Mouse (Mus musculus) CH12.LX (cell line): ENCODE data around the gene Camkk2. TPM values are rescaled to one million over a fixed set of nuclear protein-coding genes. Genes with fewer than 3 reads are reported as not detected.

Source experiments
- DNase-seq: peaks from one replicate; pipeline ENCODE4 v3.0.0-alpha.2; 2013; ENCODE audit errors: extremely low read depth
- H3K27ac ChIP-seq: 2 replicates; pipeline ENCODE4 v1.5.1; 2012; ENCODE audit warnings: low read depth, mild to moderate bottlenecking, control low read depth, moderate library complexity; ENCODE audit not compliant: insufficient read depth
- H3K27me3 ChIP-seq: replicated peaks from 2 replicates; pipeline ENCODE3; 2012; ENCODE audit warnings: inconsistent platforms
- H3K36me3 ChIP-seq, 2 experiments: replicated peaks in 1 of 2; 2 replicates each; pipeline versions ENCODE3 to v1.6.1; 2012; ENCODE audit warnings: inconsistent platforms in 1 of 2, low read length in 1 of 2, mild to moderate bottlenecking in 1 of 2, mixed read lengths in 1 of 2, moderate library complexity in 1 of 2; ENCODE audit not compliant: control insufficient read depth in 1 of 2, insufficient read depth in 1 of 2
- H3K4me1 ChIP-seq, 2 experiments: 2 replicates each; pipeline ENCODE4 v1.6.1; 2012; ENCODE audit warnings: inconsistent platforms in 1 of 2, moderate library complexity in 1 of 2; ENCODE audit not compliant: insufficient read depth in 2 of 2, control insufficient read depth in 1 of 2
- H3K4me2 ChIP-seq: 2 replicates; pipeline ENCODE4 v1.6.1; 2012; ENCODE audit warnings: low read depth, mild to moderate bottlenecking, control low read depth; ENCODE audit not compliant: poor library complexity, insufficient read depth, severe bottlenecking
- H3K4me3 ChIP-seq, 3 experiments: fragments of 150-350 bp in 1 of 3; sonication (generic) in 1 of 3; replicated peaks in 1 of 3; 2 replicates each; pipeline versions ENCODE3 to v1.5.1; 2011 to 2012; ENCODE audit warnings: low read depth in 2 of 3, low read length in 2 of 3, mild to moderate bottlenecking in 2 of 3, moderate library complexity in 2 of 3, control low read depth in 1 of 3, improper control_type of control experiment in 1 of 3, inconsistent platforms in 1 of 3, mixed read lengths in 1 of 3; ENCODE audit not compliant: poor library complexity in 1 of 3
- H3K79me2 ChIP-seq: replicated peaks from 2 replicates; pipeline ENCODE4 v1.6.1; 2012; ENCODE audit warnings: mild to moderate bottlenecking, moderate library complexity; ENCODE audit not compliant: control insufficient read depth, poor library complexity, insufficient read depth, severe bottlenecking; ENCODE audit errors: extremely low read depth
- H3K9ac ChIP-seq: 2 replicates; pipeline ENCODE4 v1.6.1; 2012; ENCODE audit warnings: low read depth, mild to moderate bottlenecking, control low read depth, moderate library complexity; ENCODE audit not compliant: insufficient read depth
- H3K9me3 ChIP-seq: replicated peaks from 2 replicates; pipeline ENCODE3; 2012; ENCODE audit warnings: low read length, inconsistent platforms, mixed read lengths
- BHLHE40 ChIP-seq: IDR thresholded peaks from 2 replicates; pipeline ENCODE4 v1.6.1; 2011; ENCODE audit warnings: mild to moderate bottlenecking, low read depth, low read length, improper control_type of control experiment
- CHD1 ChIP-seq: IDR thresholded peaks from 2 replicates; pipeline ENCODE4 v1.6.1; 2012; ENCODE audit warnings: low read depth, low read length, improper control_type of control experiment, inconsistent platforms
- CTCF ChIP-seq, 2 experiments: IDR thresholded peaks in 1 of 2; conservative IDR thresholded peaks in 1 of 2; 2 replicates each; pipeline ENCODE4 v1.5.1; 2011 to 2012; ENCODE audit warnings: low read depth in 2 of 2, low read length in 2 of 2, improper control_type of control experiment in 1 of 2, inconsistent platforms in 1 of 2, mild to moderate bottlenecking in 1 of 2, moderate library complexity in 1 of 2
- ELF1 ChIP-seq: IDR thresholded peaks from 2 replicates; pipeline ENCODE4 v1.6.1; 2014; ENCODE audit warnings: low read depth, mild to moderate bottlenecking, inconsistent platforms, low read length, improper control_type of control experiment
- ETS1 ChIP-seq: conservative IDR thresholded peaks from 2 replicates; pipeline ENCODE4 v1.6.1; 2012; ENCODE audit warnings: low read depth, mild to moderate bottlenecking, inconsistent platforms, low read length, improper control_type of control experiment, moderate library complexity
- GABPA ChIP-seq: IDR thresholded peaks from 2 replicates; pipeline ENCODE4 v1.6.1; 2012; ENCODE audit warnings: low read depth, low read length, improper control_type of control experiment, inconsistent platforms; ENCODE audit not compliant: insufficient replicate concordance
- MAX ChIP-seq: IDR thresholded peaks from 2 replicates; pipeline ENCODE4 v1.6.1; 2011; ENCODE audit warnings: low read length, improper control_type of control experiment
- MAZ ChIP-seq: IDR thresholded peaks from 2 replicates; pipeline ENCODE4 v1.6.1; 2012; ENCODE audit warnings: low read depth, mild to moderate bottlenecking, inconsistent platforms, low read length, improper control_type of control experiment, moderate library complexity
- MXI1 ChIP-seq: IDR thresholded peaks from 2 replicates; pipeline ENCODE4 v1.6.1; 2011; ENCODE audit warnings: mild to moderate bottlenecking, low read depth, low read length, improper control_type of control experiment
- NELFE ChIP-seq: IDR thresholded peaks from 2 replicates; pipeline ENCODE4 v1.6.1; 2011; ENCODE audit warnings: low read depth, low read length, improper control_type of control experiment
- NRF1 ChIP-seq: IDR thresholded peaks from 2 replicates; pipeline ENCODE4 v1.6.1; 2014; ENCODE audit warnings: low read depth, mild to moderate bottlenecking, inconsistent platforms, low read length, improper control_type of control experiment, moderate library complexity
- POLR2AphosphoS2 ChIP-seq: IDR thresholded peaks from 2 replicates; pipeline ENCODE4 v1.6.1; 2011; ENCODE audit warnings: low read depth, low read length, improper control_type of control experiment
- RAD21 ChIP-seq: IDR thresholded peaks from 2 replicates; pipeline ENCODE4 v1.6.1; 2011; ENCODE audit warnings: low read depth, mild to moderate bottlenecking, low read length, improper control_type of control experiment, moderate library complexity
- RCOR1 ChIP-seq: conservative IDR thresholded peaks from 2 replicates; pipeline ENCODE4 v1.6.1; 2012; ENCODE audit warnings: low read depth, mild to moderate bottlenecking, inconsistent platforms, low read length, improper control_type of control experiment
- SIN3A ChIP-seq: IDR thresholded peaks from 2 replicates; pipeline ENCODE4 v1.6.1; 2012; ENCODE audit warnings: low read length, improper control_type of control experiment, inconsistent platforms
- TBP ChIP-seq: conservative IDR thresholded peaks from 2 replicates; pipeline ENCODE4 v1.6.1; 2011; ENCODE audit warnings: low read depth, low read length, improper control_type of control experiment
- USF1 ChIP-seq: IDR thresholded peaks from 2 replicates; pipeline ENCODE4 v1.6.1; 2014; ENCODE audit warnings: low read depth, mild to moderate bottlenecking, inconsistent platforms, low read length, improper control_type of control experiment
- USF2 ChIP-seq: conservative IDR thresholded peaks from 2 replicates; pipeline ENCODE4 v1.6.1; 2011; ENCODE audit warnings: low read depth, low read length, improper control_type of control experiment
- ZC3H11A ChIP-seq: IDR thresholded peaks from 2 replicates; pipeline ENCODE4 v1.6.1; 2012; ENCODE audit warnings: low read depth, mild to moderate bottlenecking, inconsistent platforms, low read length, improper control_type of control experiment
- ZKSCAN1 ChIP-seq: IDR thresholded peaks from 2 replicates; pipeline ENCODE4 v1.6.1; 2012; ENCODE audit warnings: low read depth, inconsistent platforms, low read length, improper control_type of control experiment, borderline replicate concordance
- ZMIZ1 ChIP-seq: IDR thresholded peaks from 2 replicates; pipeline ENCODE4 v1.6.1; 2012; ENCODE audit warnings: low read depth, mild to moderate bottlenecking, inconsistent platforms, low read length, improper control_type of control experiment
- dilution Hi-C: fragments of 300-500 bp; cut with MboI; formaldehyde crosslinking; loops from 2 replicates; pipeline ENCODE4 v1.14.3; 2020; ENCODE audit warnings: low sequenced_read_pairs; ENCODE audit not compliant: extremely low pct_unique_long_range_greater_than_20kb, extremely low pct_ligation_motif_present
- in situ Hi-C: fragments of 300-500 bp; cut with MboI; formaldehyde crosslinking; loops from 3 replicates; pipeline ENCODE4 v1.14.3; 2019; ENCODE audit warnings: low sequenced_read_pairs, low pct_ligation_motif_present, low pct_unique_long_range_greater_than_20kb, mixed read lengths
- polyA plus RNA-seq: library from polyadenylated mRNA; unstranded; fragments of >175 nt; gene quantifications from 2 replicates; pipeline ENCODE4 v1.2.1, GENCODE M21; 2012; ENCODE audit warnings: low read depth; ENCODE audit not compliant: insufficient read length
- total RNA-seq, 2 experiments: library from RNA; depleted of rRNA; stranded (reverse); fragments of 300-350 nt in 1 of 2; fragments of >200 nt in 1 of 2; gene quantifications; 2 replicates each; pipeline ENCODE4 v1.2.3; 2012 to 2014

Camkk2 gene
- total and polyA plus RNA-seq, 3 experiments: 8.6 to 12.7 (median 12.3) TPM

DNA sequence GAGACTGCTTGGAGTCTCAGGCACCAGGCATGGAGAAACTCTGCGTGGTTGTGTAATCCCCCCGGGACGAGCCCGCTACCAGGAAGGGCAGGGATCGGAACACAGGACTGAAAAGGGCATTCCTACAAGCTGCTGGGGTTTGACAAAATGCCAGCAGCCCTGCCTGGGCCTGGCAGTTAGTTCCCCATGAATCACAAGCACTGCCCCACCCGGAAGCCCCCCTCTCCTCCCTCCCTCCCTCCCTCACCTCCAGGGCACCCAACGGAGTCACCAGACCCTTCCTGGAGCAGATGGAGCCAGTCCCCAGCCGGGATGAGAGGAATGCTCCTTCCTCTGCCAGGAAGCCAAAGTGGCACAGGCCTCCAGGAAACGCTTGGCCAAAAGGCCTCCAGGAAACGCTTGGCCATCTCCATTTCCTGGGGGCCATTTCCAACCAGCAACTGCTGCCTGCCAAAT lies 8.4 kb downstream of the Camkk2 start:
- no peak overlapping the region for H3K4me3 ChIP-seq
- dilution Hi-C loops (no loop called here), in situ Hi-C loops (no loop called here)
- no peak overlapping the region for H3K27ac ChIP-seq
- H3K36me3 ChIP-seq: peaks cover 0 to 43% of the 10 kb centered on the region in 2 experiments
- H3K4me1 ChIP-seq: peaks cover 0 to 11% of the 10 kb centered on the region in 2 experiments; a peak in 2 of 4 replicates
- no peak overlapping the region for H3K4me2 ChIP-seq
- no peaks in the 10 kb centered on the region for H3K27me3 ChIP-seq
- no peak for DNase-seq
- no peaks in the 10 kb centered on the region for H3K79me2 ChIP-seq
- H3K9me3 ChIP-seq: no peaks in the 10 kb centered on the region
- TF ChIP-seq USF1 (no peak), MAZ (no peak), BHLHE40 (no peak), CTCF (conservative IDR thresholded peaks at IDR 0.05 in 1 of 2, IDR thresholded peaks at IDR 0.05 in 1 of 2; ENCODE audit: low read depth in 2 of 2, low read length in 2 of 2) (no peak), NRF1 (no peak), RAD21 (no peak), USF2 (no peak), ZMIZ1 (no peak), MAX (no peak), ETS1 (no peak), MXI1 (no peak), ELF1 (no peak), SIN3A (no peak)
- H3K9ac ChIP-seq: no peak overlapping the region

DNA sequence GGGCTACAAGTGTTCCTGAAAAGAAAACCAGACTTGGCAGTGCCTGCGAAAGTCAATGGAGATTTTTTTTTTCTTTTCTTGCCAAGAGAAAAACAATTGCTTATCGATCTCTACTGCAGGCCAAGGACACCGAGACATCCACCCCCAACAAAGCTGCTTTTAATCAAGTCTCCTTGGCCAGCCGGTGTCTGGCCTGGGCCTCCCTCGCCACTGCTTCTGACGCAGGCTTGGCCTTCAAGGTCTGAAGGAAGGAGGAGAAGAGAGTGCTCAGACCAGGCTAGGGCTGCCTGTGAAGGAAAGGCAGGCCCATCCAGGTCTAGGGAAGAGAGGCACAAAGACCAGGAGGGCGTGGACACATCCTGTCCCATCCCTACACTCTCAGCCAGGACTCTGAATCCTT lies 8.9 kb downstream of the Camkk2 start:
- dilution Hi-C loops: no loop called here
- no peak for DNase-seq
- no peak overlapping the region for H3K27ac ChIP-seq
- no peaks in the 10 kb centered on the region for H3K79me2 ChIP-seq
- TF ChIP-seq TBP: no peak
- TF ChIP-seq GABPA: no peak
- no peak for TF ChIP-seq ELF1
- no peak for TF ChIP-seq ZC3H11A
- TF ChIP-seq POLR2AphosphoS2: no peak
- TF ChIP-seq RCOR1: no peak
- TF ChIP-seq SIN3A: no peak
- no peak for TF ChIP-seq ZKSCAN1
- TF ChIP-seq NELFE: no peak
- TF ChIP-seq CHD1: no peak
- no peak overlapping the region for H3K4me2 ChIP-seq
- H3K9me3 ChIP-seq: no peaks in the 10 kb centered on the region
- H3K4me1 ChIP-seq: peaks cover 0 to 11% of the 10 kb centered on the region in 2 experiments; a peak in 2 of 4 replicates
- H3K27me3 ChIP-seq: no peaks in the 10 kb centered on the region
- H3K36me3 ChIP-seq: peaks cover 0 to 42% of the 10 kb centered on the region in 2 experiments
- in situ Hi-C loops: no loop called here
- no peak overlapping the region for H3K4me3 ChIP-seq
- H3K9ac ChIP-seq: no peak overlapping the region
